Mouse (Mus musculus) heart, postnatal 0 days (tissue): ENCODE data around the gene Lrrc4. TPM values are rescaled to one million over a fixed set of nuclear protein-coding genes. Genes with fewer than 3 reads are reported as not detected.

Experiments used
- ATAC-seq: fragments of 200-750 bp; cut with Nextera tagmentation; 2 replicates; pipeline ENCODE4 v1.8.0; 2017; ENCODE audit warnings: low read depth, moderate number of reproducible peaks, moderate library complexity; ENCODE audit not compliant: insufficient read depth
- DNase-seq: peaks from one replicate; pipeline ENCODE4 v3.0.0-alpha.2; 2016; ENCODE audit warnings: low spot score
- H3K27ac ChIP-seq: fragments of 300-500 bp; sonication (generic); 2 replicates; pipeline ENCODE4 v1.5.1; 2014; ENCODE audit warnings: low read depth, mild to moderate bottlenecking
- H3K27me3 ChIP-seq: fragments of 300-500 bp; sonication (generic); 2 replicates; pipeline ENCODE4 v1.6.1; 2014; ENCODE audit warnings: low read length, mixed read lengths; ENCODE audit not compliant: control insufficient read depth, insufficient read depth
- H3K36me3 ChIP-seq: fragments of 300-500 bp; sonication (generic); replicated peaks from 2 replicates; pipeline ENCODE4 v1.6.1; 2014; ENCODE audit warnings: low read length, mixed read lengths; ENCODE audit not compliant: control insufficient read depth, insufficient read depth
- H3K4me1 ChIP-seq: fragments of 300-500 bp; sonication (generic); 2 replicates; pipeline ENCODE4 v1.6.1; 2014; ENCODE audit warnings: antibody characterized with exemption; ENCODE audit not compliant: control insufficient read depth, insufficient read depth
- H3K4me2 ChIP-seq: fragments of 300-500 bp; sonication (generic); 2 replicates; pipeline ENCODE4 v1.6.1; 2014; ENCODE audit warnings: low read depth, mild to moderate bottlenecking, low read length, moderate library complexity
- H3K4me3 ChIP-seq: fragments of 300-500 bp; sonication (generic); 2 replicates; pipeline ENCODE4 v1.5.1; 2014; ENCODE audit warnings: low read depth, low read length
- H3K9ac ChIP-seq: fragments of 300-500 bp; sonication (generic); replicated peaks from 2 replicates; pipeline ENCODE4 v1.6.1; 2014; ENCODE audit warnings: low read depth, low read length, mixed read lengths
- H3K9me3 ChIP-seq: fragments of 300-500 bp; sonication (generic); replicated peaks from 2 replicates; pipeline ENCODE4 v1.6.1; 2016; ENCODE audit warnings: low read length; ENCODE audit not compliant: control insufficient read depth
- CTCF ChIP-seq: IDR thresholded peaks from 2 replicates; pipeline ENCODE4 v1.5.1; 2016; ENCODE audit warnings: antibody characterized with exemption, control low read depth, low read depth
- EP300 ChIP-seq: IDR thresholded peaks from 2 replicates; pipeline ENCODE4 v1.6.1; 2016; ENCODE audit warnings: antibody characterized with exemption, low read depth
- WGBS: fragments of 180-500 bp; shearing (Covaris S2); extraction: QIAGEN DNeasy Blood & Tissue Kit; methylation state at CpG from one replicate; pipeline ENCODE4 v1.1.7; 2014; 5-methylcytosine and 5-hydroxymethylcytosine counted together
- polyA plus RNA-seq: library from polyadenylated mRNA; unstranded; fragments of >200 nt; fragmentation: Nextera tagmentation; extraction: Ambion mirVana; gene quantifications from 2 replicates; pipeline ENCODE4 v1.2.1, GENCODE M21; 2015
- total RNA-seq: library from RNA; depleted of rRNA; stranded (reverse); fragments of >200 nt; gene quantifications from 2 replicates; pipeline ENCODE4 v1.2.3, GENCODE M21; 2014; ENCODE audit warnings: low replicate concordance

Lrrc4 gene
- total and polyA plus RNA-seq, 2 experiments from 2014 or later, result 0.12 to 1.8 TPM

DNA sequence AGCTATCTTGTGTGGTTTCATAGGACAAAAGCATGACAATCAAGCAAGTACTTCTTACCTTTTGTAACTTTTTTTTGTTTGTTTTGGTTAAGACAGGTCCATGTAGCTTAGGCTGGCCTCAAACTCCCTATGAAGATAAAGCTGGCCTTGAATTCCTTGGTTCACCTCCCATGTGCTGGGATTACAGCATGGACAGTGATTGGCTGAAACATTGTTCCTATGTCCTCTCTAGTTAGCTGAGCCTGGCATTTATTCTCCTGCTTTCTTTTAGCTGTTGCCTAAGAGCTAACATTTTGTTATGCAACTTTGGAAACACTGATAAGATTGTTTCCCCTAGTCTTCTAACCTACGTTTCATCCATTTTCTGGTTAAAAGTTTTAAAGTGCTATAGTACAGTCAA is 93.9 kb downstream of the Lrrc4 start:
- Histone ChIP-seq H3K4me3 (no peak overlapping the region), H3K4me2 (no peak overlapping the region), H3K27ac (no peak overlapping the region), H3K9ac (no peak overlapping the region), H3K9me3 (no peaks in the 10 kb centered on the region), H3K27me3 (no peaks in the 10 kb centered on the region), H3K36me3 (no peaks in the 10 kb centered on the region), H3K4me1 (no peaks in the 10 kb centered on the region)
- 60% methylated on average over 1 of the region's 1 CpGs for WGBS
- no peak for DNase-seq
- ATAC-seq, result no peak
- TF ChIP-seq CTCF, result no peak
- TF ChIP-seq EP300, result no peak

DNA sequence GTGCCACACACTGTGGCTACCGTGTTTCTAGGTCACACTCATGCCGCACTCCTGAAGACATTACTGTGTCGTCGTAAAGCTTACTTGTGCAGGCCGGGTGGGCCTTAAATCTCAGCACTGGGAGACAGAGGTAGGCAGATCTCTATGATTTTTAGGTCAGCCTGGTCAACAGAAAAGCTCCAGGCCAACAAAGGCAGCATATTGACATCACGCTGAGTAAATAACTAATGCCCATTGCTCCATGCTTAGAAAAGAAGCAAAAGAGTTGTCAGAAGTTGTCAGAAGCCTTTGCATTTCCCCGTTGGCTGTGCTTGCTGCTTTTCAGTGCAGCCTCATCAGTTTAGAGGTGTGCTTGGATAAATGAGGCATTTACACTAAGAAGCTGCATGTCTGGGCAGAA is 94.9 kb downstream of the Lrrc4 start:
- DNase-seq (no peak), ATAC-seq (no peak)
- no peak overlapping the region for H3K4me3 ChIP-seq
- no peak overlapping the region for H3K4me2 ChIP-seq
- H3K36me3 ChIP-seq, result no peaks in the 10 kb centered on the region
- H3K9me3 ChIP-seq, result no peaks in the 10 kb centered on the region
- H3K4me1 ChIP-seq, result peaks cover 2% of the 10 kb centered on the region; the same call in 1 of the 2 replicates
- no peak for TF ChIP-seq CTCF
- no peak for TF ChIP-seq EP300
- H3K9ac ChIP-seq, result no peak overlapping the region
- no peaks in the 10 kb centered on the region for H3K27me3 ChIP-seq
- 83% methylated on average over 7 of the region's 7 CpGs for WGBS
- no peak overlapping the region for H3K27ac ChIP-seq

DNA sequence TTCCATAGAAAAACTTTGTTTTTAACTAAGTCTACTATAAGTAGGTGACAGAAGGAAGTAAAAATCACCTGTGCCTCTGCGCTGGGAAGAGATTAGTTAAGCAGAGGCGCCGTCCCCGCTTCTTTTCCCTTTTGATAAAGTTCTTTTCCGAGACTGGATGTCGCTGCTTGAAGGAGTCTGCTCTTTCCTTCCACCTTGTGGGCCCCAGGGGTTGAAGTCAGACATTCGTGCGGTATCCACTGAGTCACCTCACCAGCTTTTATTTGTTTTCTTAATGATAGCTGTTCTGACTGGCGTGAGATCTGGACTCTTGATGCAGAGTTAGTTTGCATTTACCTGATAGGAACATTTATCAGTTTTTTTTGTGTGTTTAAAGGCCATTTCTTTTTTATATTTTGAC is 96.4 kb downstream of the Lrrc4 start:
- H3K27ac ChIP-seq, result no peak overlapping the region
- DNase-seq (no peak), ATAC-seq (no peak)
- no peak overlapping the region for H3K4me2 ChIP-seq
- no peaks in the 10 kb centered on the region for H3K36me3 ChIP-seq
- no peaks in the 10 kb centered on the region for H3K27me3 ChIP-seq
- WGBS, result 55% methylated on average over 9 of the region's 9 CpGs
- no peak overlapping the region for H3K9ac ChIP-seq
- TF ChIP-seq CTCF (no peak), EP300 (no peak)
- peaks cover 7% of the 10 kb centered on the region; the same call in 1 of the 2 replicates for H3K4me1 ChIP-seq
- no peaks in the 10 kb centered on the region for H3K9me3 ChIP-seq
- no peak overlapping the region for H3K4me3 ChIP-seq

DNA sequence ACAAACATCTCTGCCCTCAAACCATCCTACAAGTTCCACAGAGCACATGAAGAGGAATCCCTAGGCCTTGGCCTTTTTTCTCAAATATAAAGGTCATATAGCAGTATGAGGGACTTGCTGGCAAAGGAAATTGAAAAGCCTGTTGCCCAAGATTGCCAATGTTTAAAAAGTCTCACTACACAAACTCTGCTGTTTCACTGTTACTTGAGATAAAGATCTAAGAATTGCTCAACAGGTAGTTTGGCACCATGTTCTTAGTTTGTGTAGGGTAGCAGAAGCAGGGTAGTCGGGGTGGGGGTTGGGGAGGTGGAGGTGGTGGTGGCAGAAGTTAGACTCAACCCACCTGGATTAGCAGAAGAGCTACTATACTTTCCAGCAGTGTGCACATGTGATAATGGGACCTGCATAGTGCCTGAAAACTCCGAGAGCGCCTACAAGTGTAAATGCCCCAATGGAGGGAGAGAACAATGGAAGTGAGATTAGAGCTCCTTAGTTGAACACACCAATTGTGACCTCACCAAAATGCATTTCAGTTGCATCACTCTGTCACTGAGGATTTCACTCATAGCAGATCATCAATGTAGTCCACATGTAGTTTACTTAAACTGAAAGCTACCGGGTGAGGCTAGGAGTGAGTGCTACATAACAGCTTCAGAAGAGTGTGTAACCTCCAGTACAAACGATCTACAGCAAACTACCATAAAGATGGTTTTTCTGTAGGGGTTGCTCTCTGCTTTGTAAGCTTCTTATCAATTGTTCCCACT is 97.5 kb downstream of the Lrrc4 start:
- Histone ChIP-seq H3K36me3 (no peaks in the 10 kb centered on the region), H3K27me3 (no peaks in the 10 kb centered on the region), H3K27ac (no peak overlapping the region), H3K9ac (no peak overlapping the region), H3K4me2 (no peak overlapping the region), H3K4me3 (no peak overlapping the region), H3K9me3 (no peaks in the 10 kb centered on the region), H3K4me1 (peaks cover 15% of the 10 kb centered on the region; the same call in 1 of the 2 replicates)
- ATAC-seq, result no peak
- DNase-seq, result no peak
- WGBS, result 69% methylated on average over 5 of the region's 5 CpGs
- TF ChIP-seq EP300 (no peak), CTCF (no peak)

DNA sequence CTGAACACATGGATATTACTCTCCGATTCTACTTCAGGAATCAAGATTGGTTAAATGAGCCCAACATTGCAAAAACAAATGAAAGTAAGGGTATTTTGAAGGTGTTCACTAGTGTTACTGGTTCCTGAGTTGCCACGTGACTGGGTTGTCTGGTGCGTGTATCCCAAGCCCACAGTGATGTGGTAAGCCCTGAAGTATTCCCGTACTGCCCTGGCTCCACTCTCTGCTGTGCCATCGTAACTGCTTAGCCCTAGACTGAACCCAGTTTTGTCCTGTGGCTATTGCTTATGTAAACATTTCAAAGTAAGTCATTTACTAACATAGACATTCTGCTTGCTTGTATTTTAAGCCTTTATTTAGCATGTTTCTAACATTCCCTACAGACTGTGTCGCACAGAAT is 100.3 kb downstream of the Lrrc4 start:
- H3K27me3 ChIP-seq, result no peaks in the 10 kb centered on the region
- no peaks in the 10 kb centered on the region; the same call in 1 of the 2 replicates for H3K36me3 ChIP-seq
- H3K27ac ChIP-seq, result no peak overlapping the region
- peaks cover 16% of the 10 kb centered on the region; the same call in 1 of the 2 replicates for H3K4me1 ChIP-seq
- H3K9me3 ChIP-seq, result no peaks in the 10 kb centered on the region
- WGBS, result 87% methylated on average over 6 of the region's 6 CpGs
- TF ChIP-seq EP300 (no peak), CTCF (no peak)
- H3K4me2 ChIP-seq, result no peak overlapping the region
- no peak overlapping the region for H3K9ac ChIP-seq
- ATAC-seq (no peak), DNase-seq (no peak)
- H3K4me3 ChIP-seq, result no peak overlapping the region

DNA sequence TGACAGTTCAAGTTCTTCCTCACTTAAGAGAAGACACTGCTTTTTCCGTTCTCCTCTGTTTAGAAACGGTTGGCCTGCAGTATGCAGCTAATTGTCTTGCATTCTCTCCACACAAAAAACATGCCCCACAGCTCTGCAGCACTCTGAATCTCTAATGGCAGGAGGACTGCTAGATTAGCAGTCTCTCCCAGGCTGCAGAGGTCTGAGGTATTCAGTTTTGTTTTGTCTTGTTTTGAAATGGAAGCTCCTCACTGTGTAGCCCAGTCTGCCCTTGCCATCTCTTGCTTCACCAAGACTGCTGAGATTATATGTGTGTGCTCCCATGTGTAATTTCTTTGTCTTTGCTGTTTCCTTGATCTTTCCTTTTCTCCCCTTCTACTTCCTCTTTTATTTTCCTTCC is 101.9 kb downstream of the Lrrc4 start:
- DNase-seq, result no peak
- WGBS, result 23% methylated on average over 2 of the region's 2 CpGs
- Histone ChIP-seq H3K9me3 (no peaks in the 10 kb centered on the region), H3K36me3 (peaks cover 5% of the 10 kb centered on the region; the same call in 1 of the 2 replicates), H3K4me2 (no peak overlapping the region), H3K4me3 (no peak overlapping the region), H3K27me3 (no peaks in the 10 kb centered on the region), H3K9ac (no peak overlapping the region), H3K27ac (no peak overlapping the region), H3K4me1 (peaks cover 16% of the 10 kb centered on the region; the same call in 1 of the 2 replicates)
- no peak for ATAC-seq
- TF ChIP-seq EP300 (no peak), CTCF (no peak)
